Mouse (Mus musculus): ENCODE measurements around the gene Scin.

The Scin gene

GRCm38 (mm10) chr12:40029201-40029600 lies 104.8 kb downstream of the Scin start:
- in situ Hi-C loops (cut with MseI, MboI), result loop anchor here (25.0 kb wide), 2 partner anchors 367 to 517 kb away; no protein-coding TSS in a partner anchor

DNA sequence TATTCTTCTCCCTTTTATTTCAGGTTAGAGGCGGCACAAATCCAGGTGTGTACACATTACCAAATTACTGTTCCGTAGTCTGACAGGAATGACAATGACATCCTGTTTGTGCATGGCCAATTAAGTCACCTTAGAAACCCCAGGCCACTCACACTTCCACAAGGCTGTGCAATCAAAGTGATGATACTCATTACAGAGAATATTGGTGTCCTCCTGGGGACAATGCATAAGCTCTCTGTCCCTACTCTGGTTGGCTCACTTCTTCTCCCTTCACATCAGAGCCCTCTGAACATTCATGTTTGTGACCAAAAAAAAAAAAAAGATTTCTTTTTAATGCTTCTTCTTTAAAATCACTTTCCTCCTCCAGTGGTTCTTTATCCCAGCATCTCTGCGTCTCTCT lies 106.2 kb downstream of the Scin start:
- in situ Hi-C loops (cut with MseI, MboI), result loop anchor here (25.0 kb wide), 2 partner anchors 366 to 516 kb away; no protein-coding TSS in a partner anchor

DNA sequence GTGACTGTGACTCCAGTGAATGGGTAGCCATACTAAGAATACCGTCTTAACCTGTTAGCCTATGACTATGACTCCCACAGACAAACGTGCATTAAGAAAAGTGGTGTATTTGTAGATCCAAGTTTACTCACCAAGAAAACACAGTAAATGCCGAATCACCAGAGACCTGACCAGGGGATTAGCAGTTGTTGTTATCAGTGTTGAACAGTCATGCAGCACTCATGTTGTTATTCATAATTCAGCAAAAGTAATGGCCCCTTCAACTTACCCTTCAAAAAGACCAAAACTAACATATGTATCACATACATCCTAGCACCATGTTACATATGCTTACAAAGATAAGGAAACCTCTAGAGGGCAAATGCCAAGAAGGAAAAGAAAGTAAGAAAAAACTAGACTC lies 106.6 kb downstream of the Scin start:
- in situ Hi-C loops (cut with MseI, MboI), result loop anchor here (25.0 kb wide), 2 partner anchors 365 to 515 kb away; no protein-coding TSS in a partner anchor

DNA sequence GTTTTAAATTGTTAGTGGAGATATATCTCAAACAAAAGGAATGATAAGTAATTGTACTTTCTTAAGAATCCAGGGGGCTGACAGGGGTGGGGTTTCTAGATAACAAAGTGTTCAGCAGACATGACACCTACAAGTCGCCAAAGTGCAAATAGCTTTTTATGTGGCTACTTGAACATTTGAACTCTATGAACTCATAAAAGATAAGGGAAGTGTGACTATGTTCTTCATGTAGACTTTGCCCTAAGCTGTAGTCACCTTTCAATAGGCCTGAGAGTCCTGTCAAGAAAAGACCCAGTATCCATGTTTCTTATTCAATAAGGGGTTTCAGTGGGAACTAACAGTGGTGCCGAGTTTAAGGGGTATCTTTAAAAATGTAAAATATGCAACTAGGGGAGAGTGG lies 110.1 kb downstream of the Scin start:
- in situ Hi-C loops (cut with MseI, MboI), result no loop called here

DNA sequence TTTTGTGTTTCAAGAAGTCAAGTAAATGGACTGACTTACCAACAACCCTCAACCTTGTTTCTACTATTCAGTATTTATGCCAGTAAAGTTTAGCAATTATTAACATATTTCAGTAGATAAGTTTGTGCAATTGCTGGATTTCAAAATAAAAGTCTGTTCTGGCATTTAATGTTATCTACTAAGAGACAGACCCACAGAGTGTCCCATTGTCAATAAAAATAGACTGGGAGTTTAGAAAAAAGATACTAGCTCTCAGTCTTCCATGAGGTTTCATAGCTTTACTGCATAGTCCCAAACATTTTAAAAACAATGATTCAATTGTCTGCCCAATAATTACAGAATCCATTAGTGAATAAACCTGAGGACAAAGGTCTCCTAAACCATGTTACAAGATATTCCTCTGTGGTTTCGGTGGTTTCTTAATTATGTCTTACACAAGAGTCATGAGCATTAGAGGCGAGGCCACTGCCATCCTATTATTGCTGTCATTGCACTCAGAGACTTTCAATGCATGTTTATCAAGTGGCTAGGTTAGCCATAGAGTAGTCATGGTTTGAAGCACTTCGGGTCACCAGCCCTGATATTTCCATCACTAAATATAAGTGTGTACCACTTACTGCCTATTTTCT lies 110.9 kb downstream of the Scin start:
- in situ Hi-C loops (cut with MseI, MboI), result no loop called here

DNA sequence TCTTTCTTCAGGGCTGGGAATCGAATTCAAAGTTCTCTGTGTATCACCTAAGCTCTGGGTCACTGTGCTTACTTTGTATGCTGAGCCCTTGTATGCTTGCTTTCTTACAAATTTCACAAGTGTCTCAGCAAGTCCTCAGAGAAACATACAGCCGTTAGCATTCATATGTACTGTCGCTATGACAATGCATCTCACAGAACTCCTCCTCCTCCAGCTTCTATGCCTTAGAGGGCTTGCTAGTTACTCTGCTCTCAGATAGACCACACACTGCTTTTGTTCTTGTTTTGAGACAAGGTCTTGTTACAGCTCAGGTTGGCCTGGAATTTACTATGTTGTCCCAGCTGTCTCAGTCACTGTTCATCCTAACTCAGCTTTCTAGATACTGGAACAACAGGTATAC lies 111.7 kb downstream of the Scin start:
- in situ Hi-C loops (cut with MseI, MboI), result no loop called here

DNA sequence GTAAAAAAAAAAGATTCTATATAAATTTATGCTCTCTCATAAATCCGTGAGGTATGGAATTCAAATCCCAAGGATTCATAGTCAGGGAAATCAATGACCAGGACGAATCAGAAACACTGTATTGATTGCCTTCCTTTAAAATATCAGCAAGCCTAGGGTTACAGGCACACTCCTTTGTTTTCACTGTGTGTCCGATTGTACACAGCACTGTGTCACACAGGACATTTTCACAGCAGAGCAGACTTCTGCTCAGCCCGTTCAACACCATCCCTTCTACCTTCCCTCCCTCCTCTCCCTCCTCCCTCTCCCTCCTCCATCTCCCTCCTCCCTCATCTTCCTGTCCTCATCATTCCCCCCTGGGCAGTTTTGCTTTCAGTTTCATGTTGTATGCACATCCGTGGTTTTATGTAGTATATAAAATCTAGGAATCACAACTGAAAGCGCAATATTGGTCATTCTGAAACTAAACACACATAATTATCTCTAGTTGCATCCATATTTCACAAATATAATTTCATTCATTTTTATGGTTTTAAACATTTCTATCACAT lies 116.0 kb downstream of the Scin start:
- in situ Hi-C loops (cut with MseI, MboI), result no loop called here

DNA sequence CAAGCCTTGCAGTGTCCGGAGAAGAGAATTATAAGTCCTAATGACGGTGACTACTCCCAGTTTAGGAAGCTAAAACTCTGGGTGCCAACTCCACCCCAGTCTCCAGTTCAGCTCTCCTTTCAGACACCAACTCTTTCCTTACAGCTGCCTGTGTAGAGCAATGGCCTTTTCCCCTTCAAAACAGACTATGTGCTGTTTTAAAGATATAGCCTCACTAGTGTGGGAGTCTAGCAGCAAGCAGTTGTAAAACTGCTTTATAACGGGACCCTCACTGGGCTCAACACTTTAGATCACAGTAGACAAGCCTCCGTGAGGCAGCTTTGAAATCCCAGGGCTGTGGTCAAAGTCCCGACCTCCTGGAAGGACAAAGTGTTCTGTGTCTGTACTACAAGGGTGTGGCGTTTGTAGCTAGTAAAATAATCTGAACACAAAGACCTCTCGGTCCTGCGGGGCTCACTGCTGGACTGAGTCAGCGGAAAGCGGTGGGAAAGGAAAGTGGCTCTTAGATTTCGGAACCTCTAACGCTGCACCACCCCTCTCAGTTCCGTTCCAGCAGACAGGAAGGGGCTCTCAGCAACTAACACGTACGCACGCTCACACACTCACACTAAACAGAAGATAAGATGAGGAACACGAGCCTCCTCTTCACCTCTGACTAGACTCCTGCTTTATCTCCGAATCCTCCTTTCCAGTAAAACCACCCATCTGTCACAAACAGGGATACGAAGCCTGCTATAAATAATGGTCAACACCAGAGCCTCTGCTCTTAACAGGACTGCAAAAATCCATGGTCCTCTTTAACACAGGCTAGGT lies 117.2 kb downstream of the Scin start:
- in situ Hi-C loops (cut with MseI, MboI), result no loop called here

GRCm38 (mm10) chr12:40016068-40016467 lies 118.0 kb downstream of the Scin start:
- in situ Hi-C loops (cut with MseI, MboI), result no loop called here

DNA sequence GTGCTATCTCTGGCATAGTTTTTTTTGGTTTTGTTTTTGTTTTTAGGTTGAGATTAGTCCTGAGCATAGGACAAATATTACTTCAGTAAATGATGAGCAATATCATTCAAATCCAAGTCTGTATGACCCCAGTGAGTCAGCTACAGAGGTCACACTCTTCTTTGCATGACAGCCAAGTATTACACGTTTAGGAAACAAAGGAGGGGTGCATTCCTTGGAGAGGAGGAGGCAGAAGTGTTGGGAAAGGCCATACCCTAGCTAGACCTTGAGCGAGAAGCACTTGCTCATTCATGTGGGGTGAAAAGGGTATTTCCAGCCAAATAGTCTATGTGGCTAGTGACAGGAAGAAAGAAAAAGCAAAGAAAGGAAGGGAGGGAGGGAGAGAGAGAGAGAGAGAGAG lies 124.2 kb downstream of the Scin start:
- in situ Hi-C loops (cut with MseI, MboI), result no loop called here

All from mouse trophoblast stem cell (cell line).